Mouse (Mus musculus): Measurements from ENCODE around the gene Asap2. TPM values are rescaled to one million over a fixed set of nuclear protein-coding genes. Genes with fewer than 3 reads are reported as not detected.

Gene Asap2
- polyA plus RNA-seq, 1 experiment from 2014 or later: 13.4 TPM

DNA sequence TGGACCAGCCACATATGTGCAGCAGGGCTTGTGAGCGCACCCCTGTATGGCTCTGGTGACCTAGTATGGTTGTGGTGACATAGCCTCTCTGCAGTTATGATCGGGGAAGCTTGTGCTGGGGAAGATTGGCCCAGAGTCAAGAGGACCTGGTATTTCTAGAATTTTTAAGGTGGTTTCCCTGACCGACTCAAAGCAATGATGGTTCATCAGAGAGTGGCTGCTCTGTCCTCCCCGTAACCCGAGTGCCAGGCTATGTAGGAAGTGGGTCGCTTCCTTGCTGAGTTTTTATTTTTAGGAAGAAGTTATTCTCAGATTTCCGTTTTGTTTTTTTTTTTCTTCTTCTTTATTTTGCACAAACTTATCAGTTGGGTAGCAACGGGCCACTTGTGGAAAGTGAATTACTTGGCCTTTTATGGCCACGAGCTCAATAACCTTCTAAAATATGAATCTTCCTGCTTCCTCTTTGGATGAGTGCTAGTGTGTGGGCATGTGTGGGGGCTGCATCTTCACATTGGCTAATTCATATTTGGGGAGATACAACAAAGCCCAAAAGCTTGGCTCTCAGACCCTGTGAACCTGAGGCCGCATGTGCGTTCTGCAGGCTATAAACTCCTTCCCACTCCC, 218.0 kb downstream of the Asap2 start:
- peaks cover 11% of the 10 kb centered on the region for H3K36me3 ChIP-seq (ENCODE audit: control insufficient read depth, insufficient read depth)
- H3K4me2 ChIP-seq (ENCODE audit: low read length): no peak overlapping the region
- no peaks in the 10 kb centered on the region for H3K27me3 ChIP-seq (replicated peaks; ENCODE audit: control insufficient read depth, insufficient read depth, low read length)
- H3K9ac ChIP-seq (replicated peaks; ENCODE audit: low read depth, low read length): no peak overlapping the region
- no peak for ATAC-seq
- no peak overlapping the region for H3K27ac ChIP-seq (ENCODE audit: low read length)
- 91% methylated on average over 11 of the region's 11 CpGs for WGBS
- no peaks in the 10 kb centered on the region for H3K9me3 ChIP-seq (ENCODE audit: control insufficient read depth, low read length)
- H3K4me1 ChIP-seq (replicated peaks; ENCODE audit: control insufficient read depth, insufficient read depth, low read length): peaks cover 9% of the 10 kb centered on the region
- H3K4me3 ChIP-seq (replicated peaks; ENCODE audit: low read length): no peak overlapping the region

DNA sequence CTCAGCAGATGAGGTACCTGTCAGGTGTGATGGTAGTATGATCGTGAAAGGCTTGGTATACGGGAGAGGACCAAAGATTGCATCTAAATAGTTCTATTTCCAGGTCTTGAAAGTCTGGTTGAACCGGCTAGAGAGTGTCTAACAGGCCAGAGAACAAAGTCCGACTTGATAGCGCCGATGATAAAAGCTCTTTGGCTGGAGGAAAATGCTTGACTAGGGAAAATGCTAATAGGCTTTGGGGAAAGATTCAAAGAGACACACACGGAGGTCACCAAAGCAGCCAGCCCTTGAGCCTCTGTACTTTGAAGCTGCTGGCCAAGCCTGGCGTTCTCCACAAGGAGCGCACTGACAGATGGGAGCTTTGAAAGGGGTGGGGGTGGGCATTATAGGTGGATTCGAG, 219.0 kb downstream of the Asap2 start:
- H3K4me3 ChIP-seq (replicated peaks; ENCODE audit: low read length): no peak overlapping the region
- H3K4me1 ChIP-seq (replicated peaks; ENCODE audit: control insufficient read depth, insufficient read depth, low read length): peaks cover 9% of the 10 kb centered on the region
- H3K27ac ChIP-seq (ENCODE audit: low read length): no peak overlapping the region
- peaks cover 11% of the 10 kb centered on the region for H3K36me3 ChIP-seq (ENCODE audit: control insufficient read depth, insufficient read depth)
- WGBS: 81% methylated on average over 10 of the region's 10 CpGs
- no peak overlapping the region for H3K9ac ChIP-seq (replicated peaks; ENCODE audit: low read depth, low read length)
- no peaks in the 10 kb centered on the region for H3K27me3 ChIP-seq (replicated peaks; ENCODE audit: control insufficient read depth, insufficient read depth, low read length)
- H3K9me3 ChIP-seq (ENCODE audit: control insufficient read depth, low read length): no peaks in the 10 kb centered on the region
- no peak overlapping the region for H3K4me2 ChIP-seq (ENCODE audit: low read length)
- no peak for ATAC-seq

DNA sequence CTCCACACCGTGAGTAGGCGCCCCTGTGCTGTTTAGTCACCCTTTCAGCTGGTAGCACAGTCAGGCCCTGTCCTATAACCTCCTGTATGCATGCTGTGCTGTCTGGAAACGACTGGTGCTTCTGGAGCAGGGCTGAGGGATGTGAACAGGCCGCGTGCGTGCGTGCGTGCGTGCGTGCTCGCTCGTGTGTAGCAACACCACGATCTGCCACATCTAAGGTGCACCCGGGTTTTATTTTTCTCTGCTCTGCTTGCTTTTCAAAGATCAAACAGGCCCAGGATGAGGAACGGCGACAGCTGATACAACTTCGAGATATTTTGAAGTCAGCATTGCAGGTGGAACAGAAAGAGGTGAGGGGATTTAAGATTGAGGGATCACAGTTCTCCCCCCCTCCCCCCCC, 222.6 kb downstream of the Asap2 start:
- H3K27ac ChIP-seq (ENCODE audit: low read length): no peak overlapping the region
- peaks cover 5% of the 10 kb centered on the region for H3K36me3 ChIP-seq (ENCODE audit: control insufficient read depth, insufficient read depth)

DNA sequence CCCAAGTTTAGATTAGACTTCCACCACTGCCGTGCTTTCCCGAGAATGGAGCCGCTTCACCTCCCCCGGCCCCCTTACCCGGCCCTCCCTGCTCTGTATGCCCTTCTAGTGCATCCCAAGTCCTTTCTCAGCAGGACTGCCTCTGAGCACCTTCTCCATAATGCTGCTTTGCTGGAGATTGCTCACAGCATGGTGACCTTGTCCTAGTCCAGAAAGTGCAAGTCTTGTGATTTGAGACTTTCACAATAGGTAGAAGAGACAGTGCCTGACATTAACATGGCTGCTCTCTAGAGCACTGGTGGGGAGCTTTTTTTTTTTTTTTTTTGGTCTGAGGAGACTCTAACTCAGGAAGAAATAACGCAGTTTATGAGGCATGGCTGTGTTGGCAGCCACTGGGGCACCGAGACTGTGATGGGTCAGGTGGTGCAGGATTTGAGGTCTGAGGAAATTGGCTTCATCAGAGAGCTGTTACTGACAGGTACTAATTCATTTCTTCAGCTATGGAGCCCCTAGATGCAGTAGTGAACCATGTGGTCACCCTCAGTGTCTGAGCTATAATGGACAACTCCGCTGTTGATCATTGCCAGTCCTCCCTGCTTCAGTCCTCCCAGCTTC, 224.4 kb downstream of the Asap2 start:
- Histone ChIP-seq H3K9me3 (ENCODE audit: control insufficient read depth, low read length) (no peaks in the 10 kb centered on the region), H3K4me1 (replicated peaks; ENCODE audit: control insufficient read depth, insufficient read depth, low read length) (no peaks in the 10 kb centered on the region), H3K9ac (replicated peaks; ENCODE audit: low read depth, low read length) (no peak overlapping the region), H3K27ac (ENCODE audit: low read length) (no peak overlapping the region), H3K36me3 (ENCODE audit: control insufficient read depth, insufficient read depth) (peaks cover 5% of the 10 kb centered on the region), H3K27me3 (replicated peaks; ENCODE audit: control insufficient read depth, insufficient read depth, low read length) (no peaks in the 10 kb centered on the region), H3K4me2 (ENCODE audit: low read length) (no peak overlapping the region), H3K4me3 (replicated peaks; ENCODE audit: low read length) (no peak overlapping the region)
- WGBS: 94% methylated on average over 8 of the region's 8 CpGs
- no peak for ATAC-seq

More for the DNA sequence above, 222.6 kb downstream of the Asap2 start:
- H3K9ac ChIP-seq (replicated peaks; ENCODE audit: low read depth, low read length): no peak overlapping the region
- H3K27me3 ChIP-seq (replicated peaks; ENCODE audit: control insufficient read depth, insufficient read depth, low read length): no peaks in the 10 kb centered on the region
- H3K4me1 ChIP-seq (replicated peaks; ENCODE audit: control insufficient read depth, insufficient read depth, low read length): no peaks in the 10 kb centered on the region
- H3K9me3 ChIP-seq (ENCODE audit: control insufficient read depth, low read length): no peaks in the 10 kb centered on the region
- no peak overlapping the region for H3K4me3 ChIP-seq (replicated peaks; ENCODE audit: low read length)
- H3K4me2 ChIP-seq (ENCODE audit: low read length): no peak overlapping the region
- WGBS: 94% methylated on average over 17 of the region's 17 CpGs
- no peak for ATAC-seq

DNA sequence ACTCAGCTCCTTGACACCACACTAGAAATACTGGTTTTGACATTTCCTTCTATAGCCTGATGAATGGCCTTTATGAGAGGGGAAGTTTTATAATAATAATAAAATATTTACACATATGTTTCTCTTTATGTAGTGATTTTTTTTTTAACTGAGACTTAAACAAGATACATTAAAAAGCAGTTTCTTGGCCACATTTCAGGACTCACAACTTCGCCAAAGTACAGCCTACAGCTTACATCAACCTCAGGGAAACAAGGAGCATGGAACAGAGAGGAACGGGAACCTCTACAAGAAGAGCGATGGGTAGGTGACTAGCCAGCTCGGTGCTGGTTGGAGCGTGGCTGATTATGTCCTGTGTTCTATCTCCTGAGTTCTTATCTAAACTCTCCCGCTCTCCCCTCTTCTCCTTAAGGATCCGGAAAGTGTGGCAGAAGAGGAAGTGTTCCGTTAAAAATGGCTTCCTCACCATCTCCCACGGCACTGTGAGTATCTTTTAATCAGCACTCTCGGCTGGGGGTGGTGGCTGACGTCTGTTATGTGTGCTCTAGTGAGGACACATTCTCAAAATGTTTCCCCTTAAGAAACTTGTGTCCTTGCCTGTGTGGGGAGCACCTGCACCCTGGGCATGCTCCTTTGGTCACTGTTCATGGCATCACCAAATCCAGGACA, 227.7 kb downstream of the Asap2 start:
- no peak for ATAC-seq
- Histone ChIP-seq H3K4me3 (replicated peaks; ENCODE audit: low read length) (no peak overlapping the region), H3K36me3 (ENCODE audit: control insufficient read depth, insufficient read depth) (peaks cover 3% of the 10 kb centered on the region), H3K4me2 (ENCODE audit: low read length) (no peak overlapping the region), H3K27me3 (replicated peaks; ENCODE audit: control insufficient read depth, insufficient read depth, low read length) (no peaks in the 10 kb centered on the region), H3K9me3 (ENCODE audit: control insufficient read depth, low read length) (no peaks in the 10 kb centered on the region), H3K9ac (replicated peaks; ENCODE audit: low read depth, low read length) (no peak overlapping the region), H3K27ac (ENCODE audit: low read length) (no peak overlapping the region), H3K4me1 (replicated peaks; ENCODE audit: control insufficient read depth, insufficient read depth, low read length) (no peaks in the 10 kb centered on the region)
- WGBS: 95% methylated on average over 11 of the region's 11 CpGs

DNA sequence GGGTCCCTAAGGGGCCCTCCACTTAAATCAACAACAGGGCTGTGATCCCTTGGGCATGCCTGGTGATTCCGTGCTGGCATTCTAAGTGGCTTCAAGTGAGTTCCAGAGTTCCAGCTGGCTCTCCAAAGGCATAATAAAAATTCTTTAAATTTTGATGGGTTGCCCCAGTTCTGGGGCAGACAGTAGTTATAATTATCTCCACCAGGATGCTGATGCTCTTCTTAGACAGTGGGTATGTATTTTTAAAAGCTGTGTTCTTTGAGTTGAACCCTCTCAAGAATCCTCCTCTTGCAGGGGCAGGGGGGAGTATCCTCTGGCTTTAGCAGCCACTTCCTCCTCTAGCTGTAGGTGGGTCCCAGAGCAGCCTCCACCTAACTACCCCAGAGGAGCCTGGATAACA, 230.3 kb downstream of the Asap2 start:
- H3K4me1 ChIP-seq (replicated peaks; ENCODE audit: control insufficient read depth, insufficient read depth, low read length): no peaks in the 10 kb centered on the region
- H3K27me3 ChIP-seq (replicated peaks; ENCODE audit: control insufficient read depth, insufficient read depth, low read length): no peaks in the 10 kb centered on the region
- no peaks in the 10 kb centered on the region for H3K9me3 ChIP-seq (ENCODE audit: control insufficient read depth, low read length)
- H3K4me2 ChIP-seq (ENCODE audit: low read length): no peak overlapping the region
- no peak overlapping the region for H3K9ac ChIP-seq (replicated peaks; ENCODE audit: low read depth, low read length)
- H3K36me3 ChIP-seq (ENCODE audit: control insufficient read depth, insufficient read depth): peaks cover 5% of the 10 kb centered on the region; the same call in 1 of the 2 replicates
- no peak overlapping the region for H3K4me3 ChIP-seq (replicated peaks; ENCODE audit: low read length)
- no peak overlapping the region for H3K27ac ChIP-seq (ENCODE audit: low read length)
- ATAC-seq: no peak
- WGBS: 80% methylated on average over 1 of the region's 1 CpGs

DNA sequence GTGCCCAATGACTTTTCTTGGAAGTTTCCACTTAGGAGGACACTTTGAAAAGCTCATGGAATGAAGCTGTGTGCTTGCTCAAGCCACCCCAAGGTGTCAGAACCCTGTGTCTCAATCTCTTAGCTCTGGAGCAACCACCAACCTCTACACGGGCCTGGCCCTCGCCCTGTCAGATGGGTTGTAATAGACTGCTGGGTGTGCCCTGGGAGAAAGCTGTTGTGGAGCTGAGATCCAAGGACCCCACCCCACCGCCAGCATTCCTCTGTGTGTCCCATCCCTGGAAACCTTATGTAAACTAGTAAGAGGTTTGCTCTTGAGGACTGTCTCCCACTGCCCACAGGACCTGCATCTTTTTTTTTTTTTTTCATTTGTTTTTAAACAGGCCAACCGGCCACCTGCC, 233.7 kb downstream of the Asap2 start:
- no peak for ATAC-seq
- H3K9ac ChIP-seq (replicated peaks; ENCODE audit: low read depth, low read length): no peak overlapping the region
- 0 out of 2 replicates have a peak, but pooled peaks cover 2% of the 10 kb centered on the region for H3K36me3 ChIP-seq (ENCODE audit: control insufficient read depth, insufficient read depth)
- no peak overlapping the region for H3K4me3 ChIP-seq (replicated peaks; ENCODE audit: low read length)
- 95% methylated on average over 4 of the region's 4 CpGs for WGBS
- no peaks in the 10 kb centered on the region for H3K9me3 ChIP-seq (ENCODE audit: control insufficient read depth, low read length)
- H3K4me2 ChIP-seq (ENCODE audit: low read length): no peak overlapping the region
- peaks cover 2% of the 10 kb centered on the region; the same call in 1 of the 2 replicates for H3K4me1 ChIP-seq (replicated peaks; ENCODE audit: control insufficient read depth, insufficient read depth, low read length)
- no peaks in the 10 kb centered on the region for H3K27me3 ChIP-seq (replicated peaks; ENCODE audit: control insufficient read depth, insufficient read depth, low read length)
- no peak overlapping the region for H3K27ac ChIP-seq (ENCODE audit: low read length)

DNA sequence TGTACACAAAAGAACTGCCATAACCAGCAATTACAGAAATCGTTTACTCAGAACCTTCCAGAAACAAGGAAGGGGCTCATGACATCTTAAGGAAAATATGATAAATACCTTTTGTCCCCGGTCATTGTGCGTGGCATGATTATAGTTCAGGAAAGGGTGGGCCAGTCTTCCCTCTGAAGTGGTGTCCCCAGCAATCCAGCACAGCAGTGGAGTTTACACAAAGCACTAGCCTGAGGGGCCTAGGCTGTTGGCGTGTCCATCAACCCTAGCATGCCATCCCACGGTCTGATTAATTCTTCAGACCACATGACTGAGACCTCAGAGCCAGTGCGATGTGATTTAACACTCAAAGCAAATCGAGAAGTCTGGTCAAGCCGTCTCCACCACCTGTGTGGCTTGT, 235.1 kb downstream of the Asap2 start:
- Histone ChIP-seq H3K9me3 (ENCODE audit: control insufficient read depth, low read length) (no peaks in the 10 kb centered on the region), H3K9ac (replicated peaks; ENCODE audit: low read depth, low read length) (no peak overlapping the region), H3K36me3 (ENCODE audit: control insufficient read depth, insufficient read depth) (0 out of 2 replicates have a peak, but pooled peaks cover 2% of the 10 kb centered on the region), H3K27me3 (replicated peaks; ENCODE audit: control insufficient read depth, insufficient read depth, low read length) (no peaks in the 10 kb centered on the region), H3K4me1 (replicated peaks; ENCODE audit: control insufficient read depth, insufficient read depth, low read length) (peaks cover 2% of the 10 kb centered on the region; the same call in 1 of the 2 replicates), H3K4me3 (replicated peaks; ENCODE audit: low read length) (no peak overlapping the region), H3K4me2 (ENCODE audit: low read length) (no peak overlapping the region), H3K27ac (ENCODE audit: low read length) (no peak overlapping the region)
- 67% methylated on average over 8 of the region's 8 CpGs for WGBS
- ATAC-seq: no peak

DNA sequence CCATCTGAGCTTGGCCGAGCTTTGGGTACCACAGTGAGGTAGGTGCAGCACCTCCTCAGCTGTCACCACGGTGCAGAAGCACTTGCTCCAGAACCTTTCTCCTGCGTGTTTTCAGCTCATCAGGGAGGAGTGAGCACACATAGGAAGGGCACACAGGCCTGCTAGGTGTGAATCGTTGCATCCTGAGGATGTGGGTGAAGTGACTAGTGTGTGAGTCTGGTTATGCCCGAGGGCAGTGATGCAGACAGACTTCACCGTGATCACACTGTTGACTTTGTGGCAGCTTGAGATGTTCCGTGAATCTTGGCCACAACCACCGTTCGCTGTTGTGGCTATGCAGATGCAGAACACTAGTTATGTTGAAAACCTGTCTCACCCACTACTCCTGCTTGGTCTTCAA, 236.1 kb downstream of the Asap2 start:
- no peaks in the 10 kb centered on the region for H3K9me3 ChIP-seq (ENCODE audit: control insufficient read depth, low read length)
- peaks cover 2% of the 10 kb centered on the region; the same call in 1 of the 2 replicates for H3K4me1 ChIP-seq (replicated peaks; ENCODE audit: control insufficient read depth, insufficient read depth, low read length)
- WGBS: 90% methylated on average over 9 of the region's 9 CpGs
- ATAC-seq: no peak
- H3K4me3 ChIP-seq (replicated peaks; ENCODE audit: low read length): no peak overlapping the region
- H3K27me3 ChIP-seq (replicated peaks; ENCODE audit: control insufficient read depth, insufficient read depth, low read length): no peaks in the 10 kb centered on the region
- H3K9ac ChIP-seq (replicated peaks; ENCODE audit: low read depth, low read length): no peak overlapping the region
- no peak overlapping the region for H3K27ac ChIP-seq (ENCODE audit: low read length)
- H3K36me3 ChIP-seq (ENCODE audit: control insufficient read depth, insufficient read depth): 0 out of 2 replicates have a peak, but pooled peaks cover 2% of the 10 kb centered on the region
- no peak overlapping the region for H3K4me2 ChIP-seq (ENCODE audit: low read length)
